Mouse (Mus musculus) left cerebral cortex, postnatal 36 days (tissue): ENCODE data around the gene Mki67. TPM values are rescaled to one million over a fixed set of nuclear protein-coding genes. Genes with fewer than 3 reads are reported as not detected.
"Not testable (repeated sequence)": the region's sequence is repeated elsewhere in the genome, so short reads cannot be mapped to it uniquely, and the experiment has no call there.

Source experiments
- DNase-seq, 2 experiments: peaks; one replicate each; pipeline ENCODE4 v3.0.0; 2021 to 2022; ENCODE audit warnings: low spot score in 2 of 2, mixed read lengths in 1 of 2
- intact Hi-C: fragments of 180-260 bp; cut with DNase I; formaldehyde crosslinking; loops from one replicate; pipeline ENCODE4 v1.15.1; 2025
- total RNA-seq, 2 experiments: library from RNA; stranded (reverse); gene quantifications; 2 replicates each; pipeline ENCODE4 v1.2.3; 2021

Mki67 gene
- total RNA-seq, 2 experiments from 2014 or later, result 0.45 to 0.99 TPM

- intact Hi-C loops, result no loop called here
- DNase-seq, result no peak
Measured at GRCm38 (mm10) chr7:135722011-135722838, 6.1 kb upstream of the Mki67 start.

GRCm38 (mm10) chr7:135721436-135721992, 5.4 kb upstream of the Mki67 start:
- intact Hi-C loops, result no loop called here
- no peak for DNase-seq

GRCm38 (mm10) chr7:135716968-135717557, 902 bp upstream of the Mki67 start:
- DNase-seq, result no peak
- intact Hi-C loops, result no loop called here

GRCm38 (mm10) chr7:135716445-135716877, 300 bp upstream of the Mki67 start:
- peak; percentile 73 for DNase-seq
- intact Hi-C loops, result no loop called here

- intact Hi-C loops, result no loop called here
- no peak for DNase-seq
Measured at GRCm38 (mm10) chr7:135715166-135715565, 995 bp downstream of the Mki67 start.

GRCm38 (mm10) chr7:135713326-135713725, 2.8 kb downstream of the Mki67 start:
- DNase-seq, result no peak
- intact Hi-C loops, result no loop called here

GRCm38 (mm10) chr7:135712534-135712933, 3.6 kb downstream of the Mki67 start:
- intact Hi-C loops, result no loop called here

GRCm38 (mm10) chr7:135710702-135711101, 5.5 kb downstream of the Mki67 start:
- intact Hi-C loops, result no loop called here
- DNase-seq, result no peak

More at GRCm38 (mm10) chr7:135712534-135712933, 3.6 kb downstream of the Mki67 start:
- no peak for DNase-seq

GRCm38 (mm10) chr7:135705753-135706152, 10.4 kb downstream of the Mki67 start:
- intact Hi-C loops, result no loop called here

GRCm38 (mm10) chr7:135705083-135705482, 11.1 kb downstream of the Mki67 start:
- no peak for DNase-seq
- intact Hi-C loops, result no loop called here

More at GRCm38 (mm10) chr7:135705753-135706152, 10.4 kb downstream of the Mki67 start:
- DNase-seq, result no peak

- intact Hi-C loops, result no loop called here
Measured at GRCm38 (mm10) chr7:135704251-135704650, 11.9 kb downstream of the Mki67 start.

GRCm38 (mm10) chr7:135703600-135704148, 12.5 kb downstream of the Mki67 start:
- no peak for DNase-seq
- intact Hi-C loops, result no loop called here

More at GRCm38 (mm10) chr7:135704251-135704650, 11.9 kb downstream of the Mki67 start:
- DNase-seq, result no peak

GRCm38 (mm10) chr7:135699351-135699750, 16.8 kb downstream of the Mki67 start:
- DNase-seq, intact Hi-C loops: not testable (repeated sequence)

GRCm38 (mm10) chr7:135698362-135698761, 17.8 kb downstream of the Mki67 start:
- no peak for DNase-seq
- intact Hi-C loops, result no loop called here

GRCm38 (mm10) chr7:135697021-135697740, 19.0 kb downstream of the Mki67 start:
- not testable (repeated sequence) for DNase-seq

GRCm38 (mm10) chr7:135696127-135696526, 20.0 kb downstream of the Mki67 start:
- intact Hi-C loops, result no loop called here
- no peak for DNase-seq

More at GRCm38 (mm10) chr7:135697021-135697740, 19.0 kb downstream of the Mki67 start:
- intact Hi-C loops, result not testable (repeated sequence)

- intact Hi-C loops, result no loop called here
Measured at GRCm38 (mm10) chr7:135694796-135695195, 21.4 kb downstream of the Mki67 start.

GRCm38 (mm10) chr7:135694130-135694529, 22.0 kb downstream of the Mki67 start:
- DNase-seq, result no peak
- intact Hi-C loops, result no loop called here

More at GRCm38 (mm10) chr7:135694796-135695195, 21.4 kb downstream of the Mki67 start:
- no peak for DNase-seq

- intact Hi-C loops, result no loop called here
- DNase-seq, result no peak
Measured at GRCm38 (mm10) chr7:135691941-135692340, 24.2 kb downstream of the Mki67 start.
